Comparison of ENCODE assay signal across 8 mouse cellular contexts in the genomic region with DNA sequence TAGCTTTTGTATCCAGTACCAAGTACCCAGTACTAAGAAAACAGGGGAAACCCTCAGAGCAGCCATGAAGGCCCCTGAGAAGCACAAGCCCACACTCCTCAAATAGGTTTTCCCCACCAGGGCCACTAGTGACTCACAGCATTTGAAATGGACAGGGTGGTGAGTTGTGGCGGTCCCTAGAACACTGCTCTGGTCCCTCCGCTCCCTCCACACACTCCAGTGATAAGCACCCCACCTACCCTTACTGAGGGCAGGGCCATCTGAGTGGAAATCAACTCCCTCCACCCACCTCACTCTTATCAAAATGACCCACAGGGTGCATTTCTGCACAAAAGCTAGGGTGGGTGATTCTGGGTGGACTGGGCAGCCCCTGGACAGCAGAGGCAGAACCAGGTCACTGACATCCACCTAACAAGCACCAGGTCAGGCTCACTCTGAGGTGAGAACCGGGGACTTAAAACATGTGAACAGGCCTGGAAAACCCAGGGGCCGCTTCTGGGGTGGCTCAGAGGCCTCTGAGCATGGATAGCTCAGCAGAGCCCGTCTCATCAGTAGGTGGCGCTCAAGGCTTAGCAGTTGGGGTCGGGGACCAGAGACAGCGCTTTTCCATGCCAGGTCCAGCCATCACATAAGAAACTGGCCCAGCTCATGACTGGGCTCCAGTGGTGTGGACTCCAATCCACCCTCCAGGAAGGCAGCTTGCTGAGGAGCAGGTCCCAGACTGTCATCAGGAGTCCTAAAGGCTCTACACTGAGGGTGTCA. TPM values are rescaled to one million over a fixed set of nuclear protein-coding genes. Genes with fewer than 3 reads are reported as not detected.
A peak's percentile ranks its signal among the peaks of the same experiment; 100 is the strongest.
DNase-seq lines count a peak whose midpoint lies in the region; ATAC-seq and TF ChIP-seq lines count a peak whose summit lies in the region.

No protein-coding gene starts in this region.

- no peak for ATAC-seq in embryonic facial prominence, embryonic 13.5 days (ENCODE audit: insufficient number of reproducible peaks, insufficient read depth, low FRiP score, low TSS enrichment, low read depth)
- ATAC-seq in heart, embryonic 16.5 days (replicated peaks; ENCODE audit: extremely low read depth, insufficient read depth, low FRiP score): peak; percentile 67
- ATAC-seq in liver, embryonic 13.5 days (ENCODE audit: low read depth): peak; percentile 69
- ATAC-seq in neural tube, embryonic 13.5 days (ENCODE audit: low read depth): peak; percentile 80
- peak; percentile 74 for ATAC-seq in stomach, postnatal 0 days (ENCODE audit: low FRiP score, low TSS enrichment)

- no peak overlapping the region for H3K4me3 ChIP-seq in embryonic facial prominence, embryonic 13.5 days
- no peak overlapping the region for H3K4me3 ChIP-seq in heart, embryonic 16.5 days (ENCODE audit: low read length)
- H3K4me3 ChIP-seq in liver, embryonic 13.5 days (replicated peaks): no peak overlapping the region
- H3K4me3 ChIP-seq in neural tube, embryonic 13.5 days: no peak overlapping the region
- H3K4me3 ChIP-seq in stomach, postnatal 0 days (ENCODE audit: low read depth, low read length): no peak overlapping the region

- peak; percentile 79 for DNase-seq in 416B (ENCODE audit: low read depth)
- peak; percentile 86 for DNase-seq in adrenal gland, postnatal 25 days
- peak; percentile 80 to 90 for DNase-seq in kidney, postnatal 25 days
- peak; percentile 51 for DNase-seq in liver, embryonic 13.5 days
- peak; percentile 88 for DNase-seq in stomach, postnatal 0 days (ENCODE audit: low spot score)

- peak; percentile 95 for TF ChIP-seq CTCF in stomach, postnatal 0 days (IDR thresholded peaks at IDR 0.05; ENCODE audit: low read depth)

- H3K9ac ChIP-seq in embryonic facial prominence, embryonic 13.5 days: 0 out of 2 replicates have a peak overlapping the region, but pooled peaks have one; percentile 22
- H3K9ac ChIP-seq in heart, embryonic 16.5 days (ENCODE audit: low read length): peak overlapping the region; percentile 23; the same call in 1 of the 2 replicates
- H3K9ac ChIP-seq in liver, embryonic 13.5 days: no peak overlapping the region
- no peak overlapping the region for H3K9ac ChIP-seq in neural tube, embryonic 13.5 days
- H3K9ac ChIP-seq in stomach, postnatal 0 days (ENCODE audit: low read length): no peak overlapping the region

- no peaks in the 10 kb centered on the region for H3K9me3 ChIP-seq in embryonic facial prominence, embryonic 13.5 days
- no peaks in the 10 kb centered on the region for H3K9me3 ChIP-seq in heart, embryonic 16.5 days (replicated peaks; ENCODE audit: control insufficient read depth, low read length)
- H3K9me3 ChIP-seq in liver, embryonic 13.5 days (replicated peaks): no peaks in the 10 kb centered on the region
- H3K9me3 ChIP-seq in neural tube, embryonic 13.5 days: no peaks in the 10 kb centered on the region
- H3K9me3 ChIP-seq in stomach, postnatal 0 days (ENCODE audit: control insufficient read depth, low read length): no peaks in the 10 kb centered on the region

- H3K4me2 ChIP-seq in embryonic facial prominence, embryonic 13.5 days: no peak overlapping the region
- H3K4me2 ChIP-seq in heart, embryonic 16.5 days (ENCODE audit: low read depth, low read length): no peak overlapping the region
- H3K4me2 ChIP-seq in liver, embryonic 13.5 days: no peak overlapping the region
- no peak overlapping the region for H3K4me2 ChIP-seq in neural tube, embryonic 13.5 days
- no peak overlapping the region for H3K4me2 ChIP-seq in stomach, postnatal 0 days (replicated peaks; ENCODE audit: low read depth)

- H3K27ac ChIP-seq in embryonic facial prominence, embryonic 13.5 days: no peak overlapping the region
- H3K27ac ChIP-seq in heart, embryonic 16.5 days (ENCODE audit: low read length): no peak overlapping the region
- H3K27ac ChIP-seq in liver, embryonic 13.5 days: no peak overlapping the region
- no peak overlapping the region for H3K27ac ChIP-seq in neural tube, embryonic 13.5 days (replicated peaks)
- H3K27ac ChIP-seq in stomach, postnatal 0 days (replicated peaks): no peak overlapping the region

- peaks cover 12% of the 10 kb centered on the region for H3K4me1 ChIP-seq in embryonic facial prominence, embryonic 13.5 days
- no peaks in the 10 kb centered on the region for H3K4me1 ChIP-seq in heart, embryonic 16.5 days (ENCODE audit: control insufficient read depth, insufficient read depth, low read length)
- H3K4me1 ChIP-seq in liver, embryonic 13.5 days (replicated peaks): peaks cover 8% of the 10 kb centered on the region; the same call in 1 of the 2 replicates
- no peaks in the 10 kb centered on the region for H3K4me1 ChIP-seq in neural tube, embryonic 13.5 days (replicated peaks)
- H3K4me1 ChIP-seq in stomach, postnatal 0 days (replicated peaks; ENCODE audit: control insufficient read depth, insufficient read depth): no peaks in the 10 kb centered on the region

- H3K27me3 ChIP-seq in embryonic facial prominence, embryonic 13.5 days: no peaks in the 10 kb centered on the region
- H3K27me3 ChIP-seq in heart, embryonic 16.5 days (ENCODE audit: control insufficient read depth, insufficient read depth, low read length): no peaks in the 10 kb centered on the region
- no peaks in the 10 kb centered on the region for H3K27me3 ChIP-seq in liver, embryonic 13.5 days
- no peaks in the 10 kb centered on the region for H3K27me3 ChIP-seq in neural tube, embryonic 13.5 days
- no peaks in the 10 kb centered on the region for H3K27me3 ChIP-seq in stomach, postnatal 0 days (ENCODE audit: control insufficient read depth, insufficient read depth, low read length)

- 26% methylated on average over 8 of the region's 8 CpGs for WGBS in embryonic facial prominence, embryonic 13.5 days
- WGBS in heart, embryonic 16.5 days: 25% methylated on average over 8 of the region's 8 CpGs
- WGBS in liver, embryonic 13.5 days (ENCODE audit: insufficient replicate concordance): 14% methylated on average over 8 of the region's 8 CpGs
- whole genome bisulfite sequencing in neural tube, embryonic 13.5 days: 26% methylated on average over 8 of the region's 8 CpGs
- 27% methylated on average over 8 of the region's 8 CpGs for WGBS in stomach, postnatal 0 days

- H3K36me3 ChIP-seq in embryonic facial prominence, embryonic 13.5 days: peaks cover 38% of the 10 kb centered on the region
- H3K36me3 ChIP-seq in heart, embryonic 16.5 days (ENCODE audit: control insufficient read depth, insufficient read depth): 0 out of 2 replicates have a peak, but pooled peaks cover 2% of the 10 kb centered on the region
- 0 out of 2 replicates have a peak, but pooled peaks cover 4% of the 10 kb centered on the region for H3K36me3 ChIP-seq in liver, embryonic 13.5 days
- H3K36me3 ChIP-seq in neural tube, embryonic 13.5 days: no peaks in the 10 kb centered on the region
- H3K36me3 ChIP-seq in stomach, postnatal 0 days (ENCODE audit: control insufficient read depth, insufficient read depth, low read length): no peaks in the 10 kb centered on the region; the same call in none of the 2 replicates

- no peak for TF ChIP-seq EP300 in stomach, postnatal 0 days (optimal IDR thresholded peaks at IDR 0.05)

RNA-seq across cellular contexts. Expression of a gene that starts 30.9 kb away (rescaled TPM):
- total RNA-seq in adrenal gland, postnatal 25 days (2021): 13.7 and 18.8 TPM in 2 replicates
- polyA plus RNA-seq in embryonic facial prominence, embryonic 13.5 days (2015; fragmentation: Nextera tagmentation; extraction: Ambion mirVana): 13.6 and 14.7 TPM in 2 replicates
- polyA plus RNA-seq in heart, embryonic 16.5 days (2015; fragmentation: Nextera tagmentation; extraction: Ambion mirVana): 5.4 and 5.5 TPM in 2 replicates
- polyA plus RNA-seq in liver, embryonic 13.5 days (2015; fragmentation: Nextera tagmentation; extraction: Ambion mirVana): 1.9 and 2.3 TPM in 2 replicates
- polyA plus RNA-seq in neural tube, embryonic 13.5 days (2015; fragmentation: Nextera tagmentation; extraction: Ambion mirVana): 3.9 and 4.2 TPM in 2 replicates
- 5.3 and 5.8 TPM in 2 replicates for polyA plus RNA-seq in stomach, postnatal 0 days (2015; fragmentation: Nextera tagmentation; extraction: Ambion mirVana)

RNA-seq across cellular contexts. Expression of a gene that starts 45.0 kb away (rescaled TPM):
- 0.52 TPM in 1 of 2 replicates, not detected in the other for total RNA-seq in adrenal gland, postnatal 25 days (2021)
- polyA plus RNA-seq in embryonic facial prominence, embryonic 13.5 days (2015; fragmentation: Nextera tagmentation; extraction: Ambion mirVana): 0.44 and 0.84 TPM in 2 replicates
- polyA plus RNA-seq in heart, embryonic 16.5 days (2015; fragmentation: Nextera tagmentation; extraction: Ambion mirVana): 0.34 TPM in 1 of 2 replicates, not detected in the other
- polyA plus RNA-seq in liver, embryonic 13.5 days (2015; fragmentation: Nextera tagmentation; extraction: Ambion mirVana): 0.23 and 0.34 TPM in 2 replicates
- polyA plus RNA-seq in neural tube, embryonic 13.5 days (2015; fragmentation: Nextera tagmentation; extraction: Ambion mirVana): not detected in 2 replicates
- 111 and 135 TPM in 2 replicates for polyA plus RNA-seq in stomach, postnatal 0 days (2015; fragmentation: Nextera tagmentation; extraction: Ambion mirVana)

RNA-seq across cellular contexts. Expression of a gene that starts 47.7 kb away (rescaled TPM):
- 1.0 and 1.3 TPM in 2 replicates for total RNA-seq in adrenal gland, postnatal 25 days (2021)
- 1.5 and 3.4 TPM in 2 replicates for polyA plus RNA-seq in embryonic facial prominence, embryonic 13.5 days (2015; fragmentation: Nextera tagmentation; extraction: Ambion mirVana)
- 1.6 and 2.2 TPM in 2 replicates for polyA plus RNA-seq in heart, embryonic 16.5 days (2015; fragmentation: Nextera tagmentation; extraction: Ambion mirVana)
- 0.06 and 0.10 TPM in 2 replicates for polyA plus RNA-seq in liver, embryonic 13.5 days (2015; fragmentation: Nextera tagmentation; extraction: Ambion mirVana)
- 1.3 and 1.7 TPM in 2 replicates for polyA plus RNA-seq in neural tube, embryonic 13.5 days (2015; fragmentation: Nextera tagmentation; extraction: Ambion mirVana)
- 9.3 and 9.8 TPM in 2 replicates for polyA plus RNA-seq in stomach, postnatal 0 days (2015; fragmentation: Nextera tagmentation; extraction: Ambion mirVana)

Comparison
In these comparisons a context has a peak if more than half of its experiments do, and no peak if none do; other contexts are left out.
1. H3K9ac ChIP-seq: peak in embryonic facial prominence, embryonic 13.5 days (single experiment) and heart, embryonic 16.5 days (single experiment); none in liver, embryonic 13.5 days (single experiment), neural tube, embryonic 13.5 days (single experiment) and stomach, postnatal 0 days (single experiment).
2. RNA of a gene that starts 45.0 kb away (polyA plus RNA-seq): 111 to 135 TPM in stomach, postnatal 0 days; 0.44 to 0.84 TPM in embryonic facial prominence, embryonic 13.5 days, 0.23 to 0.34 TPM in liver, embryonic 13.5 days, not detected in neural tube, embryonic 13.5 days and 0.34 TPM in heart, embryonic 16.5 days; every median in the first group is over 10 times any median in the second.
3. Peak in every context shown above with its lines, with median percentiles within 50 percentile points of each other: DNase-seq.